Mouse (Mus musculus) cerebellum, postnatal 4 days (tissue): ENCODE data around the gene Khdc4.

ENCODE experiments used
- DNase-seq, 2 experiments: peaks; one replicate each; pipeline ENCODE4 v3.0.0; 2022; ENCODE audit warnings: low spot score in 2 of 2, mixed read lengths in 1 of 2

Khdc4 gene

DNA sequence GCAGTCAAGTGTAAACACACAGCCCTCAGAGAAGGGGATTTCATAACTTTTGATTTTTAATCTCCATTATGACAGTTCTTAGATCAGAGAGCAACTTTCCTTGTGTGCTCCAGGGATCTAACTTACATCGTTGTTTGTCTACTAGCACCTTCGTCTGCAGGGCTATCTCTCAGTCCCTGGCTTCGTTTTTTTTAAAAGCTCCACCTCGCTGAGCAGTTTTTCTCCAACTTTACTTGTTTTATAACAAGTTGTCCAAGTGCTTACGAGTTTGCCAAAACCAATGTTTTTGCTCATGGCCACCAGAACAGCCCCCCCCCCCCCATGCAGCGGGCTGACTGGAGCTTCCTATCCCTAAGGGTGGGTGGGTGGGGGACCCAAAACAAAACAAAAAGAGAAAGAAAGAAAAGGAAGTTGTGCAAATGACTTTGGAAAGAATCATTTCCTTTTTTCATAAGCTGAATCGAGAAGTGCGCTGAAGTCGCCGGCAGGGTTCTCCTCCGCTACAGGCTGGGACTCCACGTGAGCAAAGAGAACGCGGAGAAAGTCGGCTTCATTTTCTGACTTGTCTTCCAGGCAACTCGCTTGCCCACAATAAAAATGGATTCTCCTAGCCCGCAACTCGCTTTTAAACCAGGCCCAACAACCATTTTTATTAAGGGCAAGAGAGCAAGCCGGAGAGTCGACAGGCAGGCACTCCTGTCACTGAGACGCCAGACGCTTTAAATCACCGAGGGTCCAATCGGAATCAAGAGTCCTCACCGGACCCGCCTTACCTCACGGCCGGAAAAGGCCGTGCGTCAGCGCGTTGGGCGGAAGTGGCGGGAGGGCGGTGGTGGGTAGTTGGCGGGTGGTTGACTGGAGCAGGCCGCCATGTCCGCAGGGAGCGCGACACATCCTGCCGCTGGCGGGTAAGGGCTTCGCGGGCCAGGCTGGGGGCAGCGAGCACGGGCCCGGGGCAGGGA, at the start of gene Khdc4:
TSS of gene Khdc4 (plus strand) at position 824 of the 962 bp plus-strand sequence.
- peak; percentile 88 to 93 for DNase-seq

DNA sequence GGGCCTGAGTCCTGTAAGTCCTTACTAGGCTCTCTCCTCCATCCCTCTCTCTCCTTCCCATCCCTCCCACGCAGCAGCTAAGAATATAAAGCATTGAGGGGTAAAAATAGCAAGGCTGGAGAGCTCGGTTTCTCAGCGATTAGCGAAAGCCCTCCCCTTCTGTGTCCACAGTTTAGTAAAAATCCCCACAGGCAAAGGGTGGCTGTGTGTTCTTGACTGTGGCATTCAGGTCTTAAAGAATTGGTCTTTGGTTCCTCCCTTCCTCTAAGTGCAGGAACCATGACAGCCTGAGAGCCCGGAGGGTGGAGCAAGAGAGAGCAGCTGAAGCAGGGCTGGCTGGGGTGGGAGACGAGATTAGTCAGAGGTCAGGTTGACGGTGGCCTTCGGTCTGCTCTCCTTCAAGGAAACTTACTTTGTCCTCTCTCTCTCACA, 49.0 kb upstream of the Khdc4 start:
- DNase-seq = no peak

DNA sequence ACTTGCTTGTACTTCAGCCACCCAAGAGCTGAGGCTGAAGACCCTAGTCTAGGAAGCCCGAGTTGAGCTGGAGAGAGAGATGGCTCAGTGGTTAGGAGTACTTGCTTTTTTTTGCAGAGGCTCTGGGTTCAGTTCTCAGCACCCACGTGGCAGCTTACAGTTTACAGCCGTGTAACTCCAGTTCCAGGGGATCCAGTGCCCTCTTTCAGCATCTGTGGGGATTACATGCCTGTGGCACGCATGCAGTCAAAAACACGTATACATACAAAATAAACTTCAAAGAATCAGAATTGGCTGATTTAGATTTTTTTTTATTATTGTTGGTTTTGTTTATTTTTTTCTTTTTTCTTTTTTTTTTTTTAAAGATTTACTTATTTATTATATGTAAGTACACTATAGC, 48.5 kb upstream of the Khdc4 start:
- DNase-seq = no peak

DNA sequence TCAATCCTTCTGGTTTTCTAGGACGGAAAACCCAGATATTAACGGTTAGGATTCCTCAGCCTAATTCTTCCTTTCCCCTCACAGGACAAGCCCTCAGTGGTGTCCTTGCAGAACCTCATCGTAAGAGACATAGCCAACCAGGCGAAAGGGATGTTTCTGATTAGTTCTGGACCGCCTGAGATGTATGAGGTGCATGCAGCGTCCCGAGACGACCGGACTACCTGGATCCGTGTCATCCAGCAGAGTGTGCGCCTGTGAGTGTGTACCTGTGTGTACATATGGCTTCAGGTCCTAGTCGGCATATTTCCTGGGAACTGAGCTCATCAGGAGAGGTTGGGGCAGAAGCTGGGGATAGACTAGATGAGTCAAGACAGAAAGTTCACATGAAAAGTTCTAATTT, 46.4 kb upstream of the Khdc4 start:
- DNase-seq = no peak

DNA sequence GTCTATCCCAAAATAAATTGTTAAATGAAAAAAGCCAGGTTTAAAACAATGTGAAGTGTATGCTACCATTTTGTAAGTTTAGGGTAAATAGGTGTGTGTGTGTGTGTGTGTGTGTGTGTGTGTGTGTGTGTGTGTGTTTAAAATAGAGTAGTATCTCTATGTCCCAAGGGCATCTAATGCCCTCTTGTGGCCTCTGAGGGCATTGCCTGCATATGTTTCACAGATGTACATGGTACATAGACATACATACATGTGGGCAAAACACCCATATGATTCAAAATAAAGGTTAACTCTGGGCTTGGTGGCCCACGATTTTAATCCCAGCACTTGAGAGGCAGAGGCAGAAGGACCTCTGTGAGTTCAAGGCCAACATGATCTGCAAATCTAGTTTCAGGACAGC, 44.9 kb upstream of the Khdc4 start:
- DNase-seq = peak in 1 of 2 experiments; percentile 64

DNA sequence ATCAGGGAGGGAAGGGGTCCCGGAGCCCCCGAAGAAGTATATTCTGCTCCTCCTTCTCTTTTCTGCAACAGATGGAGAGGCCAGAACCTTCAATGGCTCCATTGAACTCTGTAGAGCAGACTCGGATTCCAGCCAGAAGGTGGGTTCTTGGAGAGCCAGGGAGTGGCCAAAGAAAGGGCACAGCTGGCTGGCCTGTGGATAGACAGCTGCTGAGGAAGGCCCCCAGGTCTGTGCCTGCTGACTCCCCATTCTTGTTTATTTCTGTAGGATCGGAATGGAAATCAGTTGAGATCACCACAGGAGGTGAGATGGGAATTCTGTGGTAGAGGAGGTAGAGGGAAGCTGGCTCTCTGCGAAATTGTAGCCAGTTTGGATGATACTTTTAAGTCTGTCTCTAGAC, 42.5 kb upstream of the Khdc4 start:
- DNase-seq = no peak

DNA sequence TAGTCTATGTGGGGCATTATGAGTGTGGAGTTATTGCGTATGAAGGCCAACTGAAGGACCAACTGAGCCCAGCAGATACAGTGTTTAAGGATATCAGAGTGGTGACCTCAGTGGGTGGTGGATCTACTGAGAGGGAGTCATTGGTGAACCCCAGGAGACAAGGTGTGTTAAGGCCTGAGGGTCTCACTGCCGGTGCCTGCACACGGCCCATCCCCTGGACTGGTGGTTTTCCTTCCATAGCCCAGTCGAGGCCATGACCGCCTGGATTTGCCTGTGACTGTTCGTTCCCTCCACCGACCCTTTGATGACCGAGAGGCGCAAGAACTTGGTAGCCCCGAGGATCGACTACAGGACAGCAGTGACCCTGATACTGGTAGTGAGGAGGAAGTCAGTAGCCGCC, 39.7 kb upstream of the Khdc4 start:
- no peak for DNase-seq

DNA sequence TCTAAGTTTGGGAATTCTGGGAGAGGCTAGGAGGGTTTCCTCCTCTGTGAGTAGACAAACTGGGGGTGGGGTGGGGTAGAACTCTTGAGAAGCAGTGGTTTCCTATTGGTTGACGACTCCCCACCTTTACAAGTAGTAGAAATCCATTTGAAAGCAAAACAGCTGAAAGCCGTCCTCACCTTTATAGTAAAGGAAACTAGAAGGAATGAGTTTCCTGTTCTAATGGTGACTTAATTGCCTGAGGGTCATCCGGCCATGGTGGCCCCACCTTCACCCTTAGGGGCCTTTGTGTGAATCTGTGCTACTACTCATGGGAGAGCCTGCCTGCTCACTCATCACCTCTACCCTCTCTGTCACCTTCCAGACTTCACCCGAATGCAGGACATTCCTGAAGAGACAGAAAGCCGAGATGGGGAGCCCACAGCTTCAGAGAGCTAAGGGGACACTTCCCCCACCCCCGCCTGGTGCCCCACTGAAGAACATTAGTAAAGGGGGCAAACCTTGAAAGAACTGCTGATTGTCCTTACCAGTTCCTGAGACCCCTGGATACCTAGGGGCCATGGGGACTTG, 39.1 kb upstream of the Khdc4 start:
- DNase-seq = no peak

DNA sequence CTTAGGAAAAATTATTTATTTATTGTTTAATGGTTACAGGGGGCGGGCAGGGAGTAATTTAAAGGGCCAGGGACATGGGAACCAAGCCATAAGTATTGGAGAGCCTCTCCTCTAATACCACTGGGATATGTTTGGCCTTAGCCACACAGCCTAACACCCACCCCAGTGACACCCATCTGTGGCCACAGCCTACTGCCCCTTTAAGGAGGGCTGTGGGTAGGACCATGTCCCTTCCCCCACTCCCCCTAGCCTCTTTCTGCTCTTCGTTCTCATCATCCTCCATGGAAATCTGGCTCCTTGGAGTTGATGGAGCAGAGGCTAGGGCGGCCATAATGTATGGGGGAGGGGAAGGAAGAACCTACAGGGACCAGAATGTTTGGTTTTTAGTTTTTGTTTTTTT, 38.5 kb upstream of the Khdc4 start:
- no peak for DNase-seq

DNA sequence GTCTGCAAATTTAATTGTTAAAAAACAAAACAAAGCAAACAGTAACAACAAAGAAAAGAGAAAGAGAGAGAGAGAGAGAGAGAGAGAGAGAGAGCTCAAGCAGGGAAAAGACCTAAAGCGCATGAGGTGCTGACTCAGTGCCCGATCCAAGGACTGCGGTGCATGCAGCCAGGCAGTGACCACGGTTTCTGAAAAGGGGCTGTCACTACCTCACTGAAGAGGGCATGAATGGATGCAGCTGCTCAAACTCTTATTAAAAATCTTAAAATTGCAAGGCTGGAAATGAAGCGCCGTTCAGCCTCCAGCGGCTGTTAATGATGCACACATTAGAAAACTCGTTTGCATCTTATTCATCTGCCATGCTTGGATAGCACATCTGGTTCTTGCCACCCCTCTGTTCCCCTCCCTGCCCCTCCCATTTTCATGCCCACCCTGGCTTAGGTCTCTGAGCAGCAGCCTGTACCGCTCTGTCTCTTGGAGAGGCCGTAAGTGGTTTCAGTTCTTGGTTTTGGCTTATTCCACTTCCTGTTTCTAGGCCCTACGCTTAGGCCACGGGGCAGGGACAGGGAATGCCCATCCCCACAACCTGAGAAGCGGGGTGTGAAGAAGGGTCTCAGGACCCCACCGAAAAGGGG, 37.7 kb upstream of the Khdc4 start:
- DNase-seq = no peak

DNA sequence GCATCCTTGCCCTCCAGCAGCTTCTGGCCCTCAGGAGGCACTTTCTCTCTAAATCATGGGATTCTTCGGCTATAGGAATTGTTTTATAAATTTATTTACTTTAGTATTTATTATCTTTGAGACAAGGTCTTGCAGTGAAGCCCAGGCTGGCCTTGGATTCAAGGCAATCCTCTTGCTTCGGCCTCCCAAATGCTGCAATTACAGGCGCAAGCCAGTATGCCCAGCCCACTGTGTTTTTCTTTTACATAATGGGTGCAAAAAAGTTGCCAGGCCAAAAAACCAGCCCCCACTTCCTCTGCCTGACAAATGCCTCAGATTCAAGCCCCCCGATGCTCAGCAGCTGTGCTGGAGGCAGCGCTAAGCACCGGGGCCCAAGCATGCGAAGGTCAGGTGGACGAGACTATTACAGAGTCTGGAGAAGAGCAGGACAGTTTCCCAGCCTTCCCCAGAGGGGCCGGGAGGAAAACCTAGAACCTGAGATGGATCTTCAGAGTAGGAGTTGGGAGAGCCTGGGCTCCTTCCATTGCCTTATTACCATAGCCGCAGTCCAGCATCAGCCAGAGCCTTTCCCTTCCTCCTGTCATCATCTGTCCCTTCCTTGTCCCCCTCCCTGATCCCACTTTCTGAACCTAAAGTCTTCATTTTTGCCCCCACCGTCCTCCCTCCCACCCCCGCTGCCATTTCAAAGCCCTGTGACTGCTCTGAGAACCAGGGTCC, 37.0 kb upstream of the Khdc4 start:
- DNase-seq = no peak

DNA sequence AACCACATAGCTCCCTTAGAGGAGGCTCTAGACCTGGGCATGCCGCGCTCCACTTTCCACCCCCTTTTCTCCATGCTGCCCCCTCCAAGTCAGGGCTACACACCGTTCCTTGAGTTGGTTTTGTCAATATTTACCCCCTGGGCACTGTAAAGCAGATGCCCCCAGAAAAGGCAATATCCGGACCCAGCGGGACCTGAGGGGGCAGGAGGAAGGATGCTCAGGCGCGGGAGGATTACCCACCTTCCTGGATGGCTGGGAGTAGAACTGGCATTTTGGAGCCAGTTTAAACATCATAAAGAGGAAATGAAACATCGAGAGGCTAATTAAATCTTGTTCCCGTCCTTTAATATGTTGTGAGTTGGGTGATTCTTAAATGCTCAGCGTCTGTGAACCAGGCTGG, 36.4 kb upstream of the Khdc4 start:
- DNase-seq = no peak

DNA sequence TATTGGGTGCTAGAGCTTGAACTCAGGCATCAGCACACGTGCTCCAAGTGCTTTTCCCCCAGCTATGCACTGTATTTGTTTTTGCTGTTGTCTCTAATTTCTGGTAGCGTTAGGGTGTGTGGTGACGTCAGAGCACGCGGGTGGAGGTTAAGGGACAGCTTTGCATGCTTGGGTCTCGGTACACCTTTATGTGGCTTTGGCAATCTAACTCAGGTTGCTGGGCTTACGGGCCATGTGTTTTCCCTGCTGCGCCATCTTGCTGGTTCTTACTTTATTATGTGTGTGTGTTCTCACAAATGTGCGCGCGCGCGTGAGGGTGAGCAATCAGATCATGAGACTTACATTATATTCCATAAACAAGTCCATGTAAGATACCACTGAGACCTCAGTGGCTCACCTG, 35.6 kb upstream of the Khdc4 start:
- no peak for DNase-seq

DNA sequence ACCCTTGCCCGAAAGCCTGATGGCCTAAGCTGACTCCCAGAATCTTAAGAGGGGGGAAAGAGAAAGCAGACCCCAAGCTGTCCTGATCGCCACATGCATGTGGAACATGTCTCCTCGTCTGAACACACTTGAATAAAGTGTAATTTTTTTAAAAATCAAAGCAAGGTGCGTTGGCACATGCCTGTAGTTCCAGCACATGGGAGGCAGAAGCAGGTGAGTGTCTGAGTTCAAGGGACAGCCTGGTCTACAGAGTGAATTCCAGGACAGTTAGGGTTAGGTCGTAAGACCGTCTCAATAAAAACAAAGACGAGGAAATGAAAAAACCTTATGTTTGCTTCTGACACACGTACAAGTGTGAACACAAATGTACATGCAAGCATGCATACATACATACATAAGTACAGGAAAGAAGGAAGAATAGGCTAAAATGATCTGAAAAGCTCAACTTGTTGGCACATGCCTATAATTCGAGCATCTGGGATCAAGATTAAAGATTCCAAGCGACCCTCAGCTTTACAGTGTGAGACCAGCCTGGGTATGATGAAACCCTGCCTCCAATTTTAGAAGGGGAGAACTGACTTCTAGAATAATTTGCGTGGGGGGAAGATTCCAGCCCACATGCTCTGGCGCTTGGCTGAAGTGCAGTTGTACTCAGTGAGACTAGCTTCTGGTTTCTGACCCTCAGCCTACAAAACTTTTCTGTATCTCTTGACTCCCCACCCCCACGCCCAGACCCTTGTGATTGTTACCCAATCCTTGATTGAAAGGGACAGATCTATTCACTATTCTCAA, 34.7 kb upstream of the Khdc4 start:
- DNase-seq = no peak

DNA sequence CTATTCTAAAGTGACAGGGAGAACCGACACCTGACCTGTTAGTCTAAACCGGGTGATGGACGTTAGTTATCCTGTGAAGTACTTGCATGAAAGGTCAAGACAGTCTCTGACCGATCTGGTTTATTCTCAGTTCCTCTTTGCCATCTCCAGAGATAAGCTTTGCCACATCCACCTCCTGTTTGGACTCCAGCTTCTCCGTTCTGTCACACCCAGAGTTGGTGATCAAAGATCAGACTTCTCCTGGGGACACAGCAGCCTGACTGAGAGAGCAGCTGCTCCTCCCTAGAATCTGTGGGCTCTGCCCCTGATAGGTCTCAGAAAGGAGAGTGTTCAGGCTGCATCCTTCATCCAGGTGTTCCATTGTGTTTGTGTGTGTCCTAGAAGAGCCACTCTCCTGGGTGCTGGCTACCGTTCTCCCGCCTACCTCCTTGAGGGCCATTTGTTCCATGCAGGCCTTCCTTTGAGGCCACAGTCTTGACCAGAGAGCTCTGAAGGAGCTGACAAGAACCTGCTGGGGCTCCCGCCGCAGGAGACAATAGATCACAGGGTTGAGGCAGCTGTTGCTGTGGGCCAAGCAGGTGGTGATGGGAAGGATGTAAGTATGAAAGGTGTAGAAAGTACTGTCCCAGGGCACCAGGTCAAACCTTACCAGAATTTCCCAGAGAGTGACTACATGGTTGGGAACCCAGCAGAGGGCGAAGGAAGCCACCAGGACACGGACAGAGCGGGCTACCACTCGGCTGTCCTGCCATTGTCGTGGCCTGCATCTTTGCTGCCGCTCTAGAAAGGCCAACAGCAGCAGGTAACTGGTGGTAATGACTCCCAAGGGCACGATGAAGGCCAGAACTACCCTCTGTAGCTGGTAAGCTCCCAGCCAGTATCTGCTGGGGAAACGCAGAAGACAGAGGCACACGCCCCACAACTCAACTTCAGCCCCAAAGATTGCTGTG, 33.7 kb upstream of the Khdc4 start:
- DNase-seq = no peak

DNA sequence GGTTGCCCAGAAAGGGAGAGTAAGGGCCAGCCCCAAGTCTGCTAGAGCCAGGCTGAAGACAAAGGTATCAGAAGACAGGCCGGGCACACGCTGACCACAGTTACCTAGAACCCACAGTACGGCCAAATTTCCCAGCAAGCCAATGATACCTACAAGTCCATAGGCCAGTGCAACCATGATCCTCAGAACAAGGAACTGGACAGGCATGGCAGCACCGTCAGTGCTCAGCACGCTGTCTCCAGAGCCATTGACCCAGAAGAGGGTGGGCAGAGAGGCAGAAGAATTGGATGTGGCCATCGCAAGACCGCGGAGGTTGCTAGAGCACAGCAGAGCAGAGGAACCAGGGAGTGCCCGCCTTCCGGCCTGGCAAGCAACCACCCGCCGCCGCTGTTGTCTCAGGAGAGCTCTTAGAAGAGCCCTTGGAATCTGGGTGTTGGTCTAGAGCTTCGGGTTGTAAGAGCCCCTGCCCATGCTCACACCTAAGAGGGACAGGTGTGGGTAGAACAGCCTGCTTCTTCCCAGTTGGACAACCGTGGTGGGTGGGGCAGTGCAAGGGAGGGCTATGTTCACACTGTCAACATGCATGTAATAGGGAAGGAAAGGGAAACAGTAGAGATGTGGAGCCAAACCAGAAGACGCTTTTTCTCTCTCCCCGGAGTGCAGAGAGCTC, 32.6 kb upstream of the Khdc4 start, which contains the start of gene Rxfp4:
TSS of gene Rxfp4 (minus strand) at position 297 of the 670 bp plus-strand sequence.
- no peak for DNase-seq

DNA sequence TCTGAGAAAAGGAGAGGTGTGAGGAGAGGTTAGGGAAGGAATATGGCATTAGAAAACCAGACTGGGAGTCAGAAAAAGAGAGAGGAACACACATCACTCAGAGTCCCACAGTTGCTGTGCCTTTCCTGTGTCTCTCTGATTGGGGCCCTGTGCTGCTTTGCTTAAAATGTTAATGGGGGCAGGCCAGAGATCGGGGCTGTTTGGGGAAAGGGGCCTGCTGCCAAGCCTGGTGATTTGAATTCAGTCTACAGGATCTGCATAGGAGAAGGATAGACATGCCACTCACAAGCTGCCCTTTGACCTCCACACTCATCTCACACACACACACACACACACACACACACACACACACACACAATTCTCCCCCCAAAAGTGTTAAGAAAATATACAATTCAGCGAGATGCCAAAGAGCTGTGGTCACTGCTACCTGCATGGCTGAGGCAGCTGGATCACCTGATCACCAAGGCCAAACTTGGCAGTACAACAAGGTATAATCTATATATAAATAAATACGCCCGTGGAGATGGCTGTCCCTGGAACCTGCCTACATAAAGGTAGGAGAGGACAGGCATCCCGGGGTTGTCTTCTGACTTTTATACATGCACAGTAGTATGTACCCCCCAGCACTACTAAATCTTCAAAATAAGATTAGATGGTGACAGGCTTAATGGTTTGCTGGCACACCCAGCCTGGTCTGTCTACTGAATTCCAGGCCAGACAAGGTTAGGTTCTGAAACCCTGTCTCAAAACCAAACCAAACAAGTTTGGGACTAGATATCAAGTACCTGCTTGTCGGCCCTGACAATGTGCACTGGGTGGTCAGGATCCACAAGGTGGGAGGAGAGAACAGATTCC, 31.9 kb upstream of the Khdc4 start:
- DNase-seq = no peak

DNA sequence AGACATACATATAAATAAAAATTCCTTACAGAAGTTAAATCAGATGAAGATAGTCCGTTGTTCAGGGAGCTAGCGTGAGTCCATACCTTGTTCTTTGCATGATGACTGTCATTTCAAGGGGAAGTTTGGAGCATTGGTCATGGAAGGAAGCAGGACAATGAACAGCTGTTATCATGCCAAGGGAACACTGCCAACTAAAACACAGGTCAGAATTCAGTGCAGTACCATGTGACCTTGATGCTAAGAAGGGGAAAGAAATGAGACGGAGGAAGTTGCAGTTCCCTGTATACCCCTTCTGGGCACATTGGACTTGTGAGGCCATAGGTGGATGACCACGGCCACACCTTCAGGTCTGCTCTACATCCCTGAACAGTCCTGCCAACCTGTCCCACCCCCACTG, 31.0 kb upstream of the Khdc4 start:
- no peak for DNase-seq

DNA sequence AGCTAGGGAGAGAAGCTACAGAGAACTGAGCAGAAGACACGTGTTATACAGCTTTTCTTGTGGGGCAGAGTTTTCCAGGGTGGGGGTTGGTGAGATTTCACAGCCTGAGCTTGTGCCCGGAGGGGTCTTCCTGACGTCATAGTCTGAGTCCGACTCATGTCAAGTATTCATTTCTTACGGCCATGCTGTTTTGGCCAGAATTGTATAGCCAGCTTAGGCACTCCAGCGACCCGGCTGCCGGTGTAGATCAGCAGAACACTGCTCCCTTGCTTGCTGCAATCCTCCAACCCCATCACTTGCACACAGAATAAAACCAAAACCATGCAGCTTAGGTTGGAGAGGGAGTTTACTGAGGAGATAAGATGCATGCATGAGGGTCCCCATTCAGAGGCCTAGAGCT, 30.0 kb upstream of the Khdc4 start:
- no peak for DNase-seq
